Mouse (Mus musculus): ENCODE measurements around the gene Osbpl9. TPM values are rescaled to one million over a fixed set of nuclear protein-coding genes. Genes with fewer than 3 reads are reported as not detected.

The Osbpl9 gene
- polyA plus RNA-seq, 1 experiment: 113 TPM

DNA sequence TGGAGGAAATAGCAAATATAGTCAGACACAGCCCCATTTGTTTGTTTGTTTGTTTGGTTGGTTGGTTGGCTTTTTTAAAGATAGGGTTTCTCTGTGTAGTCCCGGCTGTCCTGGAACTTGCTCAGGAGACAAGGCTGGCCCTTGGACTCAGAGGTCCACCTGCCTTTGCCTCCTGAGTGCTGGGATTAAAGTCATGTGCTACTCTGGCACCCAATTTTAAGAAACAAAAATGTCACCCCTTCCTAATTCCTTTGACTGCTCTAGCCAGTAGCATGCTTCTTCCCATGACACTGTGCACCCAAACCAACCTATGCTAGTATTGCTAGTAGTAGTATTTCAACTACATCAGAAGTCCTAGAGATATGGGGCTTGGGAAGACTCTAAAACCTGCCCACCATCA lies 87.8 kb downstream of the Osbpl9 start:
- no peak overlapping the region for H3K27ac ChIP-seq (ENCODE audit: insufficient read depth, low read length)
- TF ChIP-seq POLR2A (IDR thresholded peaks at IDR 0.05; ENCODE audit: low read depth, low read length) (no peak), CTCF (IDR thresholded peaks at IDR 0.05; ENCODE audit: borderline replicate concordance, insufficient read depth, low read length) (no peak)
- no peak overlapping the region for H3K4me3 ChIP-seq (ENCODE audit: insufficient read depth, low read length)
- H3K4me1 ChIP-seq (ENCODE audit: control insufficient read depth, insufficient read depth, low read length): peaks cover 16% of the 10 kb centered on the region

DNA sequence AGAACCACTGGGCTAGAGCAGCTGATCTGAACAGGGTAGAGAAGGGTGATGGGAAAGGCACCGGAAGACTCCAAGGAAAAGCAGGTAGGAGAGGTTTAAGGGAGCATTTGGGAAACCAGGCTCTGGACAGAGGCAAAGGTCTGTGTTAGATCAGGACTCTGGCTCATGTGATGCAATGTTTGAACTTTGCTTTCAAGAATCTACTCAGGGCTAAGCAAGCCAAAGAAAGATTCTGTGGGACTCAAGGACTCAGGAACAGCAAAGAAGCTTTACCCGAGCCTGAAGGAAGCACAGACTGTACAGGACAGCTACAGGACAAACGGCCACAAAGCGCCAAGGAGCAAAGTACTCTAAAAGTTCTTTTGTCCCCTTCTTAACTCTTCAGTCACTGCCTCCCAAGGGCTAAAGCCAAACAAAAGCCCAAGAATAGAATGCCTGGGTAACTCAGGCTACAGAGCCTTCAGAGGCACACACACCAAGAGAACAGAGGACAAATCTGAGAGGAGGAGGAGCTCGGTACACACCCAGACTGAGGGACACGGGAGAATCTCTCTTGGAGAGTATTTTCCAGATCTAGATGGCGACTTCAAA lies 89.1 kb downstream of the Osbpl9 start:
- TF ChIP-seq CTCF (IDR thresholded peaks at IDR 0.05; ENCODE audit: borderline replicate concordance, insufficient read depth, low read length) (no peak), POLR2A (IDR thresholded peaks at IDR 0.05; ENCODE audit: low read depth, low read length) (no peak)
- H3K27ac ChIP-seq (ENCODE audit: insufficient read depth, low read length): no peak overlapping the region
- H3K4me1 ChIP-seq (ENCODE audit: control insufficient read depth, insufficient read depth, low read length): peaks cover 15% of the 10 kb centered on the region
- H3K4me3 ChIP-seq (ENCODE audit: insufficient read depth, low read length): no peak overlapping the region

DNA sequence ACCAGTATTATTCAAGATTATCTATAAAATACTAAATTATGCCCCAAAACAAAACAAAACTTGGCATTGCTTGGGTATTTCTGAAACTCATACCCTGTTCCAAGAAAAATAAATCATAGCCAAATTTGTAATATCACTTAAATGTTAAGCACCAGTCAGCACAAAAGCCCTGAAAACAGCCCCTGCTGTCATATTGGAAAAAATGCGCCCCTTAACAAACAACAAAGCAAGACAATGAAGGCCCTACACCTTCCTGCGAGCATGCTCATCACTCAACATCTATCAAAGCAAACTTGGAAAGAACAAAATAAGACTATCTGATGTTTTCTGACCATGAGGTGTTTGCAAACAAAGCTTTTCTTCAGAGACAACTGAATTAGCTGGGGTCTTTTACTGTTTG lies 91.1 kb downstream of the Osbpl9 start:
- H3K27ac ChIP-seq (ENCODE audit: insufficient read depth, low read length): no peak overlapping the region
- TF ChIP-seq POLR2A (IDR thresholded peaks at IDR 0.05; ENCODE audit: low read depth, low read length): no peak
- no peak for TF ChIP-seq CTCF (IDR thresholded peaks at IDR 0.05; ENCODE audit: borderline replicate concordance, insufficient read depth, low read length)
- H3K4me1 ChIP-seq (ENCODE audit: control insufficient read depth, insufficient read depth, low read length): peaks cover 14% of the 10 kb centered on the region
- no peak overlapping the region for H3K4me3 ChIP-seq (ENCODE audit: insufficient read depth, low read length)

DNA sequence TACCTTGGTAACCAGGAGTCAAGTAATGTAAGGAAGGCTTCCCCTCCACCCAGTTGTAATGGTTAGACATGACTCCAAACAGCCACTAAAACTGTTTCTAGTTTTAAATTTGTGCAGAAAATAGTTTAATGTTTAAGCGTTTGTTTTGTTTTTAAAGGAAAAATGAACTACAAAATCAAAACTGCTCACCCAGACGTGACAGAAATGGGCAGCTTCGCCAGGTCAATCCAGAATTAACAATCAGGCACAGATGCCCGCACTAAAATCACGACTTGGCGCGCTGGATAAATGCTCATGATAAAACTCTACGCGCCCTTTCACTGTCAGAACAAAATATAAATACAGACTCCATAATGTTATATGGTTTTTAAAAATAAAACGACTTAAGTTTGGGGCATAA lies 92.4 kb downstream of the Osbpl9 start:
- Histone ChIP-seq H3K27ac (ENCODE audit: insufficient read depth, low read length) (no peak overlapping the region), H3K4me1 (ENCODE audit: control insufficient read depth, insufficient read depth, low read length) (peaks cover 9% of the 10 kb centered on the region), H3K4me3 (ENCODE audit: insufficient read depth, low read length) (no peak overlapping the region)
- no peak for TF ChIP-seq POLR2A (IDR thresholded peaks at IDR 0.05; ENCODE audit: low read depth, low read length)
- TF ChIP-seq CTCF (IDR thresholded peaks at IDR 0.05; ENCODE audit: borderline replicate concordance, insufficient read depth, low read length): no peak

DNA sequence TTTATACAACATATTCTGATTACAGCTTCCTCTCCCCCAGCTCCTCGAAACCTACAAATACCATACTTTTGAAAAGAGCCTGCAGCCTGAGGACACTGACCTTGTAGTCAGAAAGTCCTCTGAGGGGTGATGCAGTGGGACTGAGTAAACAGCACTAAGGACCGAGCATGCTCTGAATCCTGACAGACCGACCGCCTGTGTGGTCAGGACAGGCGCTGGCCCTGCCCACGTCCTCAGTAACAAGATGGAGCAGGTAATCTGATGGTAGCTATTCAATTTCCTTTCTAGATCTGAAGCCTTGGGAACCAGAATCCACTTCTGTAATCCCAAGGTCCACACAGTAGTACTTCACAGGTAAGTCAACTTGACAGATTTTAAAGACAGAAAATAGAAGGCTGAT lies 93.1 kb downstream of the Osbpl9 start:
- Histone ChIP-seq H3K4me3 (ENCODE audit: insufficient read depth, low read length) (no peak overlapping the region), H3K27ac (ENCODE audit: insufficient read depth, low read length) (no peak overlapping the region), H3K4me1 (ENCODE audit: control insufficient read depth, insufficient read depth, low read length) (peaks cover 9% of the 10 kb centered on the region)
- no peak for TF ChIP-seq POLR2A (IDR thresholded peaks at IDR 0.05; ENCODE audit: low read depth, low read length)
- TF ChIP-seq CTCF (IDR thresholded peaks at IDR 0.05; ENCODE audit: borderline replicate concordance, insufficient read depth, low read length): no peak

DNA sequence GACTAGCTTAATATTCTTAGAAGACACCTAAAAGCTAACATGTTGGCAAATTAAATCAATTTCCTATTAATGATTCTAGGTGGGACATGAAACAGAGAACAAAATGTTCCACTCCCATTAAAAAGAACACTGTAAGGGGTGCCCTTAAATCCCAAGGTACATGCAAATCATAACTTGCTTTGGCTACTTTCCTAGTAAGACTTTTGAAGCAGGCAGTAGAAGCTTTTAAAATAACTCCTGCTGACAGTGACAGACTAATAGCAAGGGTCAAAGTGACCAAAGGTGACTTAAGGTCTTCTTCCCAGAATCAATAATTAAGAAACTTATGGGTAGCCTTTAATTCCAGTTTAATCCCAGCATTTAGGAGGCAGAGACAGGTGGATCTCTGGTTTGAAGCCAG lies 95.5 kb downstream of the Osbpl9 start:
- no peak for TF ChIP-seq POLR2A (IDR thresholded peaks at IDR 0.05; ENCODE audit: low read depth, low read length)
- no peak for TF ChIP-seq CTCF (IDR thresholded peaks at IDR 0.05; ENCODE audit: borderline replicate concordance, insufficient read depth, low read length)
- H3K4me3 ChIP-seq (ENCODE audit: insufficient read depth, low read length): no peak overlapping the region
- peaks cover 12% of the 10 kb centered on the region for H3K4me1 ChIP-seq (ENCODE audit: control insufficient read depth, insufficient read depth, low read length)
- H3K27ac ChIP-seq (ENCODE audit: insufficient read depth, low read length): no peak overlapping the region

DNA sequence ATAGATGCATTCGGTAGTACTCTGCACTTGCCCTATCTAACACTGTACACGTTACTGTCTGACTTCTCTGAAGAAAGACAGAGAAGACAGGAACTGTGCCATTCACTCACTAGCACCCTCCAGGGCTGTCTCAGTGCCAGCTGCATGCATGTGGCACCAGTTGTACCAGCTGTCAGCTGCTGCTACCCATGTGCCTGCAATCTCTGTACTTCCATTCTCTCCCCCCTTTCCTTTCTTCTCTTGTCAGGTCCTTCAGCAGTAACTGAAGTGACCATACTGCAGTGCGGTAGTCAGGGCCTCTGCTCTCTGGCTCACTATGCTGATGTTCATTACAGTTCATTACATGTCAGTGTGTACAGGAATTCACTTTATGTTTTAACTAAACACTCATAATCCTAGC lies 96.0 kb downstream of the Osbpl9 start:
- no peak overlapping the region for H3K4me3 ChIP-seq (ENCODE audit: insufficient read depth, low read length)
- TF ChIP-seq CTCF (IDR thresholded peaks at IDR 0.05; ENCODE audit: borderline replicate concordance, insufficient read depth, low read length) (no peak), POLR2A (IDR thresholded peaks at IDR 0.05; ENCODE audit: low read depth, low read length) (no peak)
- peaks cover 12% of the 10 kb centered on the region for H3K4me1 ChIP-seq (ENCODE audit: control insufficient read depth, insufficient read depth, low read length)
- H3K27ac ChIP-seq (ENCODE audit: insufficient read depth, low read length): no peak overlapping the region

DNA sequence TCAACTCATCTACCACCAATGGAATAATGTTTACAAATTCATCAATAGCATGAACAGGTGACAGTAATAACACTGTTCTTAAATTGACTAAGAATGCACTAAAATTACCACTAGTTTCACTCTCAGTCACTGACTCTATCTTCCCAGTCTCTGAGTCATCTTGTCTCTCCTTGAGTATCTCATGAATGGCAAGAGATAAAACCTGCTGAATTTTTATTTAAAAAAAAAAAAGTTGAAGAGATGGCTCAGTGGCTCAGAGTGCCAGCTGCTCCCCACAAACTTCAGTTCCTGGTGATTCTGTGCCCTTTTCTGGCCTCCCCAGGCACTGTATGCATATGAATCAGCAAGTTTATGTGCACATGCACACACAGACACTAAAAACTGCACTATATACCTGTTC lies 96.8 kb downstream of the Osbpl9 start:
- Histone ChIP-seq H3K4me1 (ENCODE audit: control insufficient read depth, insufficient read depth, low read length) (peaks cover 12% of the 10 kb centered on the region), H3K4me3 (ENCODE audit: insufficient read depth, low read length) (no peak overlapping the region), H3K27ac (ENCODE audit: insufficient read depth, low read length) (no peak overlapping the region)
- TF ChIP-seq POLR2A (IDR thresholded peaks at IDR 0.05; ENCODE audit: low read depth, low read length) (no peak), CTCF (IDR thresholded peaks at IDR 0.05; ENCODE audit: borderline replicate concordance, insufficient read depth, low read length) (no peak)

DNA sequence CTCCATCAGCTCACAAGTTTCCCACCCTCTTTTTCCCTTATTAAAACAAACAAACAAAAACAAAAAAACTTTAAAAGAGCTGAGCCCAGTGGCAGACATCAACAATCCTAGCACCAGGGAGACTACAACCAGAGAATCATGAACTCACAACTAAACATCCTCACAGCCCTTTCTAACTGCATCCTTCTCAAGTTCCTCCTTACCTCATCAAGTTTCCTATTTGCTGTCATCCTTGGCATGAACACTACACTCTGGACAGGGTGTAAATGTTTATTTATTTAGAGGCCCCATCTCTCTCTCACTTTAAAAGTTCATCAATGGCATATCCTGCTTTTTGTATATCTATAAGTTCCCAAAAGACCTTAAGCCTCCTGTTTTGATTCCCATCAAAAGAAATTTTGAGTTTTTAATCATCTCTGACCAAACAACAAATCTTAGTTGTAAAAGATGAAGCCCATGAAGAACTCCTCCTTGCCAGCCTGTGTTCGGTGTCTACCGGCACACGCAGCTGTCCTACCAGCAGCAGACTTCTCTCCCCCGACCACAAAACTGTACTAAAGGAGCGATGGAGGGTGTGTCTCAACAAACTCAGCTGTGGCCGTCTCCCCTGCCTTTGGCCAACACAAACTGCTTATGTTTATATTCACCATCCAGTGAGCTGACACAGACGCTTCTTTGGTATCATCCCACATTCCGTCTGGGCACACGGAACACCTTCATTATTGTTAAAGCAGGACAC lies 98.8 kb downstream of the Osbpl9 start:
- H3K4me1 ChIP-seq (ENCODE audit: control insufficient read depth, insufficient read depth, low read length): peaks cover 9% of the 10 kb centered on the region; the same call in 1 of the 2 replicates
- no peak overlapping the region for H3K4me3 ChIP-seq (ENCODE audit: insufficient read depth, low read length)
- H3K27ac ChIP-seq (ENCODE audit: insufficient read depth, low read length): no peak overlapping the region
- TF ChIP-seq POLR2A (IDR thresholded peaks at IDR 0.05; ENCODE audit: low read depth, low read length) (no peak), CTCF (IDR thresholded peaks at IDR 0.05; ENCODE audit: borderline replicate concordance, insufficient read depth, low read length) (no peak)

DNA sequence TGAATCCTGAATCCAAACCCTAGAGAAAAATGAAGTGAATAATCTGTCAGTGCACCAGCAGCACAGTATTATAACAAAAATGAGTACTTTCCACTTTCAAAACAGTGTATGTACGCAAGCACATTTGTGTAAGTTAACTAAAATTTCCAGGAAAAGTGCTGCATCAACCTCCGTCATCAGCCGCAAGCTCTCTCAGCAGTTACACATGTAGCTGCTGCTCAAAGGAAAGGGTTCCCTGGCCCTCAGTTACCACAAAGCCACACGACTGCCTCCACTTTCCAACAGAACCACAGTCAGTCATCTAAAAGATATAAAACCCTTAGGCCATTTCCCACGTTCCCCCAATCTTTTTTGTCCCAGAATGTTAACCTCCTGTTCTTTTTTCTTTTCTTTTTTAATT lies 99.5 kb downstream of the Osbpl9 start:
- Histone ChIP-seq H3K4me1 (ENCODE audit: control insufficient read depth, insufficient read depth, low read length) (peaks cover 9% of the 10 kb centered on the region; the same call in 1 of the 2 replicates), H3K4me3 (ENCODE audit: insufficient read depth, low read length) (no peak overlapping the region), H3K27ac (ENCODE audit: insufficient read depth, low read length) (no peak overlapping the region)
- no peak for TF ChIP-seq CTCF (IDR thresholded peaks at IDR 0.05; ENCODE audit: borderline replicate concordance, insufficient read depth, low read length)
- no peak for TF ChIP-seq POLR2A (IDR thresholded peaks at IDR 0.05; ENCODE audit: low read depth, low read length)
